Mouse (Mus musculus): ENCODE measurements around the gene Mapkap1.

GRCm38 (mm10) chr2:34669203-34669746 lies 262.7 kb downstream of the Mapkap1 start:
- TF ChIP-seq CTCF (IDR thresholded peaks at IDR 0.05; ENCODE audit: low read depth) (no peak), EP300 (optimal IDR thresholded peaks at IDR 0.05) (no peak)

Measured in stomach, postnatal 0 days (tissue).